Mouse (Mus musculus) intestine, embryonic 14.5 days (tissue): ENCODE data around the gene Cyb5r4. TPM values are rescaled to one million over a fixed set of nuclear protein-coding genes. Genes with fewer than 3 reads are reported as not detected.
"Not testable (repeated sequence)": the region's sequence is repeated elsewhere in the genome, so short reads cannot be mapped to it uniquely, and the experiment has no call there.

Experiments used
- ATAC-seq: fragments of 200-750 bp; cut with Nextera tagmentation; replicated peaks from 2 replicates; pipeline ENCODE4 v1.8.0; 2017; ENCODE audit warnings: low read depth, moderate number of reproducible peaks, moderate TSS enrichment, moderate library complexity; ENCODE audit not compliant: low FRiP score, low TSS enrichment
- DNase-seq: peaks from one replicate; pipeline ENCODE4 v3.0.0-alpha.2; 2018; ENCODE audit warnings: low spot score
- H3K27ac ChIP-seq: fragments of 300-500 bp; sonication (generic); 2 replicates; pipeline ENCODE4 v1.5.1; 2014; ENCODE audit warnings: low read depth, mild to moderate bottlenecking, control low read depth
- H3K27me3 ChIP-seq: fragments of 300-500 bp; sonication (generic); replicated peaks from 2 replicates; pipeline ENCODE4 v1.6.1; 2014; ENCODE audit warnings: low read length, control low read depth; ENCODE audit not compliant: control insufficient read depth, insufficient read depth
- H3K36me3 ChIP-seq: fragments of 300-500 bp; sonication (generic); 2 replicates; pipeline ENCODE4 v1.6.1; 2014; ENCODE audit warnings: low read length, control low read depth; ENCODE audit not compliant: control insufficient read depth, insufficient read depth
- H3K4me1 ChIP-seq: fragments of 300-500 bp; sonication (generic); replicated peaks from 2 replicates; pipeline ENCODE4 v1.6.1; 2014; ENCODE audit warnings: low read length, control low read depth, mixed read lengths; ENCODE audit not compliant: control insufficient read depth, insufficient read depth
- H3K4me2 ChIP-seq: fragments of 300-500 bp; sonication (generic); 2 replicates; pipeline ENCODE4 v1.6.1; 2014; ENCODE audit warnings: low read length
- H3K4me3 ChIP-seq: fragments of 300-500 bp; sonication (generic); 2 replicates; pipeline ENCODE4 v1.5.1; 2014; ENCODE audit warnings: low read depth, low read length, control low read depth, mixed read lengths
- H3K9ac ChIP-seq: fragments of 300-500 bp; sonication (generic); 2 replicates; pipeline ENCODE4 v1.6.1; 2014; ENCODE audit warnings: mild to moderate bottlenecking, low read length
- H3K9me3 ChIP-seq: fragments of 300-500 bp; sonication (generic); 2 replicates; pipeline ENCODE4 v1.6.1; 2016; ENCODE audit warnings: low read length, control low read depth; ENCODE audit not compliant: control insufficient read depth
- WGBS: fragments of 180-500 bp; shearing (Covaris S2); extraction: QIAGEN DNeasy Blood & Tissue Kit; methylation state at CpG from one replicate; pipeline ENCODE4 v1.1.7; 2014; 5-methylcytosine and 5-hydroxymethylcytosine counted together
- polyA plus RNA-seq: library from polyadenylated mRNA; unstranded; fragments of >200 nt; fragmentation: Nextera tagmentation; extraction: Ambion mirVana; gene quantifications from 2 replicates; pipeline ENCODE4 v1.2.1, GENCODE M21; 2014

Cyb5r4 gene
- 49.7 and 52.9 TPM in 2 replicates for polyA plus RNA-seq

- Histone ChIP-seq H3K9ac (peak within 1 kb of the TSS; percentile 75), H3K4me3 (peak within 1 kb of the TSS; percentile 75), H3K4me1 (peaks cover 7% of the 10 kb centered on the region; the same call in 1 of the 2 replicates), H3K27me3 (peaks cover 4% of the 10 kb centered on the region; the same call in 1 of the 2 replicates), H3K4me2 (peak within 1 kb of the TSS; percentile 50), H3K36me3 (no peaks in the 10 kb centered on the region), H3K9me3 (no peaks in the 10 kb centered on the region), H3K27ac (peak within 1 kb of the TSS; percentile 69; the same call in 1 of the 2 replicates)
- WGBS = under 1% methylated on average over 48 of the region's 52 CpGs
- ATAC-seq = peak; percentile 99
- peak; percentile 98 for DNase-seq
These were observed at the start of gene Cyb5r4 for GRCm38 (mm10) chr9:87021778-87022523. Cyb5r4 (plus strand) TSS chr9:87022014.

DNA sequence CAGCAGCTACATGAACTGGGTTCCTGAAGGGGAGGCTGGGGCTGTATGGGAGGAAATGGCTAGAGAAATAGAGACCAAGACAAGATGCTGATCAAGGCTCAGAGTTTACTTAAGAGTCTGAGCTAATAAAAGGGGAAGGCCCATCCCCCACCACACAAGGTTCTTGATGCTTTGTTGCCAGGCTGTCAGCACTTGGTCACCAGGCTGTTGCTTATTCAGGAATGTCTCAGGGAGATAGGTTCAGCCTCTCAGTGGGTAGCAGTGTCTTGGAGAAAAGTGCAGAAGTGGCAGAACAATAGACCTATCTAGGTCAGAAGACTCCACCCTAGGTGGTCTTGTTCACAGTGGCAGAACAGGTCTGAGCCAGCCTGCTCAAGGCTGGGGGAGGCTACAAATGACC lies 49.3 kb upstream of the Cyb5r4 start:
- not testable (repeated sequence) for H3K9me3 ChIP-seq, DNase-seq, ATAC-seq, H3K4me1 ChIP-seq, H3K36me3 ChIP-seq, H3K4me2 ChIP-seq, H3K27ac ChIP-seq, H3K9ac ChIP-seq, H3K27me3 ChIP-seq, H3K4me3 ChIP-seq

DNA sequence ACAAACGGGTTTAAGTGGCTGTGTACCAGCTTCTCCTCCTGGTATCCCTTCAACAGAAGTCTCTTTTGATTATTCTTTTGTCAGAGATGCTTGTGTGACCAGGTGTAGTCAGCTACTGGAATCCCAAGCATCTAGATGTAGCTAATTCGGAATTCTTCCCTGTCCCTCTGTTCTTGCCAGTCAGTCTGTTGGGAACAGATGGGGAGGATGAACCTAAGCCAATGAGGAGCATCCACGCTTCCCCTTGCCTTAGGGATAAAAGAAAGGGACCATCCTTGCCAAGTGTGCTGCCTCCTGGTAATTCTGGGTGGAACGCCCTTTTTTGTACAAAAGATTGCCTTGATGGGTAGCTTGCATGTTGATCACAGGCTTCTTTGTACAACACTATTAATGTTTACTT lies 48.3 kb upstream of the Cyb5r4 start:
- DNase-seq = no peak
- ATAC-seq = no peak
- Histone ChIP-seq H3K9me3 (no peaks in the 10 kb centered on the region), H3K4me3 (no peak overlapping the region), H3K4me2 (no peak overlapping the region), H3K27ac (no peak overlapping the region), H3K4me1 (no peaks in the 10 kb centered on the region), H3K36me3 (no peaks in the 10 kb centered on the region), H3K27me3 (no peaks in the 10 kb centered on the region), H3K9ac (no peak overlapping the region)
- WGBS = 69% methylated on average over 4 of the region's 4 CpGs

GRCm38 (mm10) chr9:86976896-86977295 lies 44.9 kb upstream of the Cyb5r4 start:
- DNase-seq = no peak
- Histone ChIP-seq H3K27ac (no peak overlapping the region), H3K4me1 (no peaks in the 10 kb centered on the region), H3K27me3 (no peaks in the 10 kb centered on the region), H3K9ac (no peak overlapping the region), H3K4me2 (no peak overlapping the region), H3K9me3 (no peaks in the 10 kb centered on the region), H3K4me3 (no peak overlapping the region), H3K36me3 (no peaks in the 10 kb centered on the region)
- no peak for ATAC-seq
- 79% methylated on average over 4 of the region's 4 CpGs for WGBS

GRCm38 (mm10) chr9:86978257-86978907 lies 43.4 kb upstream of the Cyb5r4 start:
- Histone ChIP-seq H3K27me3 (no peaks in the 10 kb centered on the region), H3K4me3 (no peak overlapping the region), H3K4me1 (no peaks in the 10 kb centered on the region), H3K9ac (no peak overlapping the region), H3K9me3 (no peaks in the 10 kb centered on the region), H3K4me2 (no peak overlapping the region), H3K36me3 (no peaks in the 10 kb centered on the region), H3K27ac (no peak overlapping the region)
- no peak for ATAC-seq
- DNase-seq = no peak
- WGBS = 38% methylated on average over 7 of the region's 7 CpGs

DNA sequence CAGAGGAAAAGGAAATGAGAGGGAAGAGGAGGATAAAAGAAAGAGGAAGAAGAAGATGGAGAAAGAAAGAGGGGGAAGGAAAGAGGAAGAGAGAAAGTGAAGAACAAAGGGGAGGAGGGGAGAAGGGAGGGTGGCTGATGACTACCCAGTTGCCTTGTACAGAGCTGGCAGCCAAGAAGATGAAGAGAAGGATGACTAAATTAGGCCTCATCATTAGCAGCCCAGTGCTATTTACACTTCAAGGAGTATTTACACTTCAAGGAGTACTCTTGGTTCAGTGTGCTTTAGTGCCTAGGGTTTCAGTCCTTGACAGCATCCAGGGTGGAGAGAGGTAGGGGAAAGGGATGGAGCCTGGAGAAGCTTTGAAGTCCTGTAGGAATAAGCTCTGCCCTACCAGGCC lies 41.8 kb upstream of the Cyb5r4 start:
- Histone ChIP-seq H3K4me2 (no peak overlapping the region), H3K9ac (no peak overlapping the region), H3K4me1 (no peaks in the 10 kb centered on the region), H3K36me3 (no peaks in the 10 kb centered on the region), H3K4me3 (no peak overlapping the region), H3K27ac (no peak overlapping the region), H3K27me3 (no peaks in the 10 kb centered on the region), H3K9me3 (no peaks in the 10 kb centered on the region)
- no peak for ATAC-seq
- no peak for DNase-seq

DNA sequence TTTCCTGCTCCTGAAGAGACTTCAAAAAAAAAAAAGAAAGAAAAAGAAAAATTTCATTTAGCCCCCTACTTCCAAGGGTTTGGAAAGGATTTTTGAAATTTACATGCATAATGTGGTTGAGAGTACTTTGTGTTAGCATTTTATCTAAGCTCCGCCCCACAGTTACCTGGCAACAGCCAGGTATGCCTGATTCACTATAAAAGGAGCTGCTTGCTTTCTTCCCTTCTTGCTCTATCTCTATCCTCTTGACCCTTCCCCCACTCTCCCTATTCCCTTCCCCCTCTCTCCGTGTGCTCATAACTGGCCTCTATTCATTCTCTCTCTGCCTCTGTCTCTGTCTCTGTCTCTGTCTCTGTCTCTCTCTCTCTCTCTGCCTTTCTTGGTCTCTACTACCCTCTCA lies 40.9 kb upstream of the Cyb5r4 start:
- Histone ChIP-seq H3K27me3 (no peaks in the 10 kb centered on the region), H3K9me3 (no peaks in the 10 kb centered on the region), H3K4me2 (no peak overlapping the region), H3K4me1 (no peaks in the 10 kb centered on the region), H3K9ac (no peak overlapping the region), H3K4me3 (no peak overlapping the region), H3K27ac (no peak overlapping the region), H3K36me3 (no peaks in the 10 kb centered on the region)
- WGBS = 54% methylated on average over 2 of the region's 2 CpGs
- no peak for ATAC-seq
- no peak for DNase-seq

DNA sequence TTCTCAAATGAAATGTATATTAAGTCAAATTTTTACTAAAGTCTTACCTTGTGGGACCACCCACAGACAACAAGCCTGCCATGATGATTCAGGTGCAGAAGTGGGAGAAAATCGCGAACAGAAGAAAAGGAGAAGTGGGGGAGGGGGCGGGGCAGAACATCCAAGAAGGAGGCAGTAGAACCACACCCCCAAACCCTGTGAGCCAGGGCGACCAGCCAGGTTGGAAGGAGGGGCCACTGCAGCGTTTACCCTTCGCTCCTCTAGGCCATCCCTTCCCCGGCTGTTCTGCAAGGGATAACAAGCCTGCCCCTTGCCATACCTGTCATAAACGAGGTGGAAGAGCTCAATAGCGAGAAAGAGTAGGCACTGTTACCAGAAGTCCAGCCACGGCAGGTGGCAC lies 40.3 kb upstream of the Cyb5r4 start:
- DNase-seq (no peak), ATAC-seq (0 out of 2 replicates have a peak, but pooled peaks have one; percentile 40)
- H3K9me3 ChIP-seq = no peaks in the 10 kb centered on the region
- WGBS = 16% methylated on average over 10 of the region's 10 CpGs
- H3K36me3 ChIP-seq = no peaks in the 10 kb centered on the region
- no peak overlapping the region for H3K9ac ChIP-seq
- no peaks in the 10 kb centered on the region for H3K27me3 ChIP-seq
- no peak overlapping the region for H3K4me3 ChIP-seq
- no peak overlapping the region for H3K4me2 ChIP-seq
- H3K4me1 ChIP-seq = no peaks in the 10 kb centered on the region
- no peak overlapping the region for H3K27ac ChIP-seq

GRCm38 (mm10) chr9:86984583-86984982 lies 37.2 kb upstream of the Cyb5r4 start:
- no peak overlapping the region for H3K4me3 ChIP-seq
- 49% methylated on average over 3 of the region's 3 CpGs for WGBS
- H3K9ac ChIP-seq = no peak overlapping the region
- ATAC-seq (no peak), DNase-seq (no peak)
- H3K4me1 ChIP-seq = no peaks in the 10 kb centered on the region
- H3K36me3 ChIP-seq = no peaks in the 10 kb centered on the region
- no peak overlapping the region for H3K4me2 ChIP-seq
- H3K27ac ChIP-seq = no peak overlapping the region
- H3K27me3 ChIP-seq = no peaks in the 10 kb centered on the region
- no peaks in the 10 kb centered on the region for H3K9me3 ChIP-seq
